Mouse (Mus musculus): Measurements from ENCODE around the gene Taf15. TPM values are rescaled to one million over a fixed set of nuclear protein-coding genes. Genes with fewer than 3 reads are reported as not detected.
"Not testable (repeated sequence)": the region's sequence is repeated elsewhere in the genome, so short reads cannot be mapped to it uniquely, and the experiment has no call there.

Gene Taf15
- total RNA-seq, 2 experiments from 2014 or later = 52.0 to 62.1 TPM

DNA sequence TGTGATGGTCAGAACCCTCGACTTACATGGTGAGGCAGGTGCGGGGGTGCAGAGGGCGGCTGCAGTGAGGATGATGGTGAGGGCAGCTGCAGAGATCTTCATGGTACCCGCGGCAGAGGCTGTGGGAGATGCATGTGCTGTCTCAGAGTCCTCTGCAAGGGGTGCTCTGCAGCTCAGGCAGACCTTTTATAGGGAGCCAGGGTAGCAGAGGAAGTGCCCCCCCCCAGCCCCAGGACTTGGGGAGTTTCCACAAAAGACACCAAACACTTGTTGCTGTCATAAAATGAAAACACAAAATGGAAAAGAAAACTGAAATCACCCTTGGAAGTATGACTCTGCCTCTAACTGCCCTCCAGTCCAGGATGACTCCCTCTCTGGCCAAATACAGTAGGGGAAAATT is 57.5 kb downstream of the Taf15 start, which contains the start of gene Ccl5:
Ccl5 (minus strand) TSS at position 159 of the 400 bp plus-strand sequence.
- intact Hi-C loops (cut with DNase I) = no loop called here
- DNase-seq (ENCODE audit: low spot score in 2 of 2) = no peak

- intact Hi-C loops (cut with DNase I) = no loop called here
- no peak for DNase-seq (ENCODE audit: low spot score in 2 of 2)
These were observed 60.3 kb downstream of the Taf15 start for GRCm38 (mm10) chr11:83533192-83533591.

DNA sequence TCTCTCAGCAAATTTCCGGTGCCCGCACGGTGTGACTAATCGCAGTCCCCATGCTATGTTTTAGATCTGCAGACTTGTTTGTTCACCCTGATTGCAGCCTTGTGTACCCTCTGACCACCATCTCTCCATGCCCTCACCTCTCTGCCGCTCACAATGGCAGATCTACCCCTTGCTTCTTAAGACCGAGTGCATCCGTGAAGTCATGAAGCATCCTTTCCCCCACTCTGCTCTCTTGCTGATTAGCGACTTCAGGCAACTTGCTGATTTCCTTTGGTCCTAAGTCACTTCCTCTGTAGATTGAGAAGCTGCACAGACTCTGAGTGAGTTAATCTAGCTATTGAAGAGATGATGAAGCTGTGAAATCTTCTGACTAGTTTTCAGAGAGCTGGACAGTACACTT is 61.3 kb downstream of the Taf15 start:
- no peak for DNase-seq (ENCODE audit: low spot score in 2 of 2)
- intact Hi-C loops (cut with DNase I) = no loop called here

GRCm38 (mm10) chr11:83534609-83535423 is 61.9 kb downstream of the Taf15 start:
- intact Hi-C loops (cut with DNase I) = no loop called here

DNA sequence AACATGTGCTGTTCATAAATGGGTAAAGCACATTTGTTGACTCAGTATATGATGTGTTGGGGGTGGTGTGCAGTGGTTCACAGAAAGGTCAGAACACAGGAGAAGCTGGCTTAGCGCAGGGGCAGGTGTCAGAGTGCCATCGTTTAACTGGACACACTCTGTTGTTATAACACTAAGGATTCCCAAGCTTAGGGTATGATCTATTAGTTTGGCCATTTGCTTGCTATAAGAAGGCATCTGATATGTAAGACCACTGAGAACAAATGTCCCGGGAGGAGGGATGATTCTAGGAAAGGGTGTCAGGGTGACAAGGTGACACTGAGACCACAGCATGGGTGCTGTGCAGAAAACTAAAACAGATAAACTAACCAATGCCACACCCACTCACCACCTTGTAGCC is 63.9 kb downstream of the Taf15 start:
- DNase-seq (ENCODE audit: low spot score in 2 of 2) = no peak
- intact Hi-C loops (cut with DNase I) = no loop called here

More at GRCm38 (mm10) chr11:83534609-83535423, 61.9 kb downstream of the Taf15 start:
- DNase-seq (ENCODE audit: low spot score in 2 of 2) = peak; percentile 72 to 76

- no peak for DNase-seq (ENCODE audit: low spot score in 2 of 2)
- intact Hi-C loops (cut with DNase I) = no loop called here
These were observed 65.9 kb downstream of the Taf15 start for GRCm38 (mm10) chr11:83538705-83539314.

DNA sequence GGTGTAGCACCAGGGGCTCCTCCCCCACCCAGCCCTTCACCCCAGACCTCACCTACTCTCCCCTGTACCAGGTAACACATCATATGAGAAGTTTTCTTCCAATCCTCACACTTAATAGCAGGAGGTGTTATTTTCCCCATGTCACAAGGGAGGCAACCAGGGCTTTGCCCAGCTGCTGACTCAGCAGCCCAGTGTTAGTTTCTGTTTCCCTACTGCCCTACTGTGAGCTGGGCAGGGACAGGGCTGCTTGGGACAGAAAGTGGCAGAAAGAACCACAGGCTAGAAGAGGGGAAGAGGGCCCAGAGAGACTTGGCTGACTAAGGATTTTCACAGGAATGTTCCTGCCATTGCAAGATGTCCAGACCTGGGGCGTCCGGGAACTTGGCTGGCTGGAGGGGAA is 68.0 kb downstream of the Taf15 start:
- intact Hi-C loops (cut with DNase I) = no loop called here
- DNase-seq (ENCODE audit: low spot score in 2 of 2) = no peak

DNA sequence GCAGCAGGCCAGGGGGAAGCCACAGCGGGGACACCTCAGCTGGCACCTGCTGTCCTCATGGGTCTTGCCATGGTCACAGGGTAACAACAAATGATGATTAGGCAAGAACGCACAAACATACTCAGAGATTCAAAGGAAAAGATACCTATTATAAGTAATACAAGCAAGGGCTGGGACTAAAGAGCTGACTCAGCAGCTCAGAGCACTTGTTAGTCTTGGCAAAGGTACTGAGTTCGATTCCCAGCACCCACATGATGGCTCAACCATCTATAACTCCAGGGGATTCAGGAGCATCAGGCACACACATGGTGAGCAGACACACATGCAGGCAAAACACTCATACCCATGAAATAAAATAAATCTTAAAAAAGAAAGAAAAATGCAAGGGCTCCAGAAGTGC is 68.5 kb downstream of the Taf15 start:
- intact Hi-C loops (cut with DNase I) = no loop called here
- DNase-seq (ENCODE audit: low spot score in 2 of 2) = no peak

DNA sequence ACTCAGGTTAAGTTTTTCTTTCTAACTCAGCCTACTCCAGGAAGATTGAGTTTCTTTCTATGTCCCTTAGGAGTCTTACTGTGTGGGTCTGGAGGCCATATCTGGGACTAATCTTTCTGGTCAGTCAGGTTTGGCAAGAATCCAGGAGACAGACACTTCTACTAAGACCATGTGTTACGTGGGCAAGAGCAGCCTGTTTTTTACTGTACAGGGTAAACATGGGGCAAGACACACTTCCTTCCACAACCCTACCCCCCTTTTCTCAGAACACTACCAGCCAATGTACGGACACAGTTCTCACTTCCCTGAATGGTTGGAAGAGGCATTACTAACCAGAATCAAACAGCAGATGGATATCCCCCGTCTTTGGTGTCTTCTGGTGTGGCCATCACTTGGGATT is 71.3 kb downstream of the Taf15 start:
- intact Hi-C loops (cut with DNase I) = no loop called here
- DNase-seq (ENCODE audit: low spot score in 2 of 2) = peak in 1 of 2 experiments; percentile 32

- no peak for DNase-seq (ENCODE audit: low spot score in 2 of 2)
- intact Hi-C loops (cut with DNase I) = no loop called here
These were observed 77.3 kb downstream of the Taf15 start for GRCm38 (mm10) chr11:83550186-83550632.

GRCm38 (mm10) chr11:83551037-83551436 is 78.2 kb downstream of the Taf15 start:
- DNase-seq (ENCODE audit: low spot score in 2 of 2); intact Hi-C loops (cut with DNase I): not testable (repeated sequence)

DNA sequence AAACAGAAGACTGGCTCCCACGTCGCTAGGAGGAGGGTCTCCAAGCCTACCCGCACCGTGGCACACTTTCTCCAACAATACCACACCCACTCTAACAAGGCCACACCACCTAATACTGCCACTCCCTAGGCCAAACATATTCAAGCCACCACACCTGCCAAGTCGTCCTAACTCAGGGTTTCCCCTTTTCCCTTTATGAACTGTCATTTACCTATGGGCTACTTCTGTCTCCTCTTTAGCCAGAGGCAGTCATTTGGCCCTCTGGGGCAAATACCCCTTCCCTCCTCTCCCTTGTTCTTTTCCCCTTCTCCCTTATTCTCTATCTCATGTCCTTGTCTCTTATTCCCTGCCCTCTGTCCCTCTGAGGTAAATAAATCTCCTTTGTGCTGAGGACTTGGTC is 78.8 kb downstream of the Taf15 start:
- intact Hi-C loops (cut with DNase I) = no loop called here
- DNase-seq (ENCODE audit: low spot score in 2 of 2) = no peak

Other genes with a start within 250 kb of the Taf15 start
- gene Slfn14, start 186.4 kb upstream of the Taf15 start, total RNA-seq (2021) = not detected
- gene Ap2b1, start 174.1 kb upstream of the Taf15 start, total RNA-seq (2021) = 100 to 1,000 TPM; 304 to 324 TPM
- 10 to 100 TPM in 1 of 2 experiments, 1 to 10 TPM in 1; 9.7 to 11.1 TPM for gene Pex12, start 170.5 kb upstream of the Taf15 start, total RNA-seq (2021)
- gene Rasl10b, start 63.9 kb upstream of the Taf15 start, total RNA-seq (2021) = 100 to 1,000 TPM; 229 to 234 TPM
- under 1 TPM in 1 of 2 experiments, not detected in 1; 0.34 TPM for gene Gas2l2, start 43.6 kb upstream of the Taf15 start, total RNA-seq (2021)
- gene 1700020L24Rik, start 35.4 kb upstream of the Taf15 start, total RNA-seq (2021) = not detected
- gene Mmp28, start 10.0 kb upstream of the Taf15 start, total RNA-seq (2021) = 1 to 10 TPM; 3.9 to 5.8 TPM
- not detected for gene Heatr9, start 49.1 kb downstream of the Taf15 start, total RNA-seq (2021)
- gene Ccl5, start 57.4 kb downstream of the Taf15 start, total RNA-seq (2021) = not detected
- gene Ccl9, start 105.5 kb downstream of the Taf15 start, total RNA-seq (2021) = 1 to 10 TPM; 3.6 to 4.0 TPM
- gene Ccl6, start 120.0 kb downstream of the Taf15 start, total RNA-seq (2021) = 1 to 10 TPM; 1.6 to 2.1 TPM
- gene Rpl9-ps1, start 172.5 kb downstream of the Taf15 start, total RNA-seq (2021) = not detected
- gene Ccl3, start 176.3 kb downstream of the Taf15 start, total RNA-seq (2021) = not detected
- gene Ccl4, start 189.5 kb downstream of the Taf15 start, total RNA-seq (2021) = not detected
- gene Wfdc17, start 230.9 kb downstream of the Taf15 start, total RNA-seq (2021) = not detected
- gene Wfdc18, start 235.9 kb downstream of the Taf15 start, total RNA-seq (2021) = 1 to 10 TPM in 1 of 2 experiments, under 1 TPM in 1; 0.97 to 3.1 TPM

Measured in left cerebral cortex, postnatal 14 days (tissue).